Mouse (Mus musculus) adipocyte (in vitro differentiated cells): ENCODE results near the gene Nrip3.
A peak's percentile ranks its signal among the peaks of the same experiment; 100 is the strongest.

ENCODE experiments used
- DNase-seq: peaks from one replicate; pipeline ENCODE4 v3.0.0-alpha.2; 2016; ENCODE audit warnings: low spot score

Nrip3 gene

DNA sequence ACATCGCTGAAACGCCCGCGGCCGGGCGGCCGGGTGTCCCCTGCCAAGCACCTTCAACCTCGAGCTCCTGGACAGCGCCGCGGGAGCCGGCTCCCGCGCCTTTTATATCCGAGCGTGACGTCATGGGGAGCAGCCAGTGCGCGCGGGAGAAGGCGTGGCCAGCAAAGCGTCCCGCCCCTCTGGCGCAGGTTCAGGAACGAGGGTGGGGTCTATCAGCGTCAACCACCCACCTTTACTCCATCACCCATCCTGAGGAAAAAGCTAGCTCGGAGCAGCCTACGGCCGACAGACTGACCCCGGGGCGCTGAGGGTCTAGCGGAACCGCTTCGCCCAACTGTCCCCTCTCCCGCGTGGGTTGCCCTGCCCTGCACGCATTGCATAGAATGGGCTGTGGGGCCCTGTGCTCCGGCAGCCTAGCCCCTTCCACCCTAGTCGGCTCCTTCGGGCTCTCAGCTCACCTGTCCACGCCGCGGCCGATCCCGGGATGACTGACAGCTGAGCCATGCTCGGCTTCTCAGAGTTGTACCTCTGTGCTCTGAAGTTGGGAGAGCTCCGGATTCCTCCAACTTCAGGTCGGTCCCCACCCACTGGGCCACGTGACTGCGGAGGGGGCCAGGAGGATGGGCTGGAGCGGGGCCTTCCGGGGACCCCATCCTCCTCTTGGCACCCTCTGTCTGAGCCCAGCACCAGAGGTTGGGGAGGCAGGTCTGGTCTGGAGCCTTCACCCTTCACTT, at the start of gene Nrip3:
TSS of gene Nrip3 (minus strand) at position 556 of the 734 bp plus-strand sequence.
- DNase-seq, result no peak

GRCm38 (mm10) chr7:109831376-109831775, 49.6 kb upstream of the Nrip3 start:
- DNase-seq, result no peak

DNA sequence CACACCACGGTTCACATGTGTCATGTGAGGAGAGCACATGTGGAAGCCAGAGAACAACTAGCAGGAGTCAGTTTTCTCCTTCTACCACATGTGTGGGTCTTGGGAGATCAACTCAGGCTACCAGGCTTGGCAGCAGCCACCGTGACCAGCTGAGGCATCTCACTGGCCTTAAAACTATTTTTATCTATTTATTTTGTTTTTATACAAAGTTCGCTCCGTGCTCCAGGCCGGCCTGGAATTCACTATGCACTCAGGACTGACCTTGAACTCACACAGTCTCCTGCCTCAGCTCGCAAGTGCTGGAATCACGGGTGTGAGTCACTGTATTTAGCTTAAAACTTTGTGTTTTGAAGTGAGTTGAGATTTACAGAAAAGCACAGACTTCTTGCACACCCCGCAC, 45.1 kb upstream of the Nrip3 start:
- DNase-seq, result no peak

DNA sequence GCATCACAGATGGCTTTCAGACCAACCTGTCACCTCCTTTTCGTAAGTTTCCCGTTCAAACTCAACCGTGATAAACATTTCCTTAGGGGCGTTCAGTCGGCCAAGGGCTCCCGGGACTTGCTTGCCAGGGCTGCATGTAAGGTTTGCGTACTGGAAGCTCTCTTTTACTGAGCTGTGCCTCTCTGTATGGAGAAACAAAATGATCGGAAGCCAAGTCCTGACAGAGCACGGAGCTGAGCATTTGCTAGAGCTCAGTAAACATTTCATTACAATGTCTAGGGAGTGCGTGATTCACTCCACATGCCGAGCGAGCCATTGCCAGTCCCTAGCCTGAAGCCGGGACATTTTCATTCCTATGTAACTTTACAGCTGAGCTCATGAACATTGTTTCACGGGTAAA, 43.5 kb upstream of the Nrip3 start:
- no peak for DNase-seq

DNA sequence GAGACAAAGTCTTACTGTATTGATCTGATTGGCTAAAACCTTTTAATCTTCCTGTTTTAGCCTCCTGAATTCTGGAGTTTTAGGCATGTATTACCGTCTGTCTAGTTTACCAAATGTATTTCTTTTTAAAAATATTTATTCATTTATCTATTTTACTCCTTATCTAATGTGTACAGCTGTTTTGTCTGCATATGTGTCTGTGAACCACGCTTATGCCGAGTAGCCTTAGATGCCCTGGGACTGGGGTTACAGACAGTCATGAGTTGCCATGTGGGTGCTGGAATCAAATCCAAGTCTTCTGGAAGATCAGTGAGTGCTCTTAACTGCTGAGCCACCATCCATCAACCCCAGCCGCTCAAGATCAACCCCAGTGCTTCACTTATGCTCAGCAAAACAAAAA, 36.8 kb upstream of the Nrip3 start:
- no peak for DNase-seq

DNA sequence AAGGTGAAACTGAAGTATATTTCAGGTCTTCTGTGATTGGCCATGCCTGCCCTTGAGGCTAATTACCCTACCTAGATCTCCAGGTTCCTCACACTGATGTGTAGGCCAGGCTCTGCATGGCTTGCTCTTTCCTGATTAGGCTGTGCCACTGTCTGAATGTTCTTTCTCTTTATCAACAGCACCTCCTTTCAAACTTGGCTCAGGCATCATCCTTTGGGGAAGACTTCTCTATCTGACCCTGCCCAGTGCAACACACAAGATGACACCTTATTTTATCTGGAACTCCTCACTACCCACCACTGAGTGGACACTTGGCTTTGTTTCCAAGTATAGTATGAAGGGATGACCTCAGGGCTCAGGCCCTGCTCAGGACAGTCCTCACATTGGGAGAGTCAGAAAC, 36.1 kb upstream of the Nrip3 start:
- DNase-seq, result no peak

DNA sequence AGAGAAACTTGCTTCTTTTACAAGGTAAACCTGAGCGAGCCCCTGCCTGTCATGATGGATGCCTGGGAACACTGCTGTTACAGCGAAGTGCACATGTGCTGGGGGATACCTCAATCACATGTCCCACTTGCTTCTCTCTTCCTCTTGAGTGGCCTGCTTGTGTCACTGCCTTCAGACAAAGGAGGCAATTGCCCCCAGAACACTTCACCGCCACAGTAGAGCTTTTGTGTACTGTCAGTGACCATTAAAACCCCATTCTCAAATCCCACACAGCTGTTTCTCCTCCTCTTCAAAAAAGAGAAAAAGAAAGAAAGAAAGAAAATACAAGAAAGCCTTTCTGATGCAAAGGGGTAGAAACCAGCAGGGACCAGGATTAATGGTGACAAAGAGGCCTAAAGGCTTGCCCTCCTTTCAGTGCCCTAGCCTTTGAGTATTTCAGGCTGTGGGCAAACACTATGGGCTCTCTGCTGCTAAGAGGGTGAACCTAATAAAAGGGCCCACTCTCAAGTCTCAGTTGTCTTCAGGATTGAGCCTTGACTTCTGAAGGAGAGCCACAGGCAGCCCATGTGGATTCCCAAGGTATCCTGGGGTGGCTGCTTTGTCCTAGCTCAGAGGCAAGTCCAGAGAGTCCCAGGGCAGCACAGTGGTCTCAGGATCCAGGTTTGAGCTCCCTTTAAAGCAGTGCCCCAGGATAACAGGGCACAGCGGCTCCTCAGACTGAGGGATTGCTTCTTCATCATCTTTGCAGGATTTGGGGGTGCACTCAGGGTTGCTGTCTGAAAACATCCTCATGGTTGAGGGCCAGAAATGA, 31.7 kb upstream of the Nrip3 start:
- DNase-seq, result no peak

DNA sequence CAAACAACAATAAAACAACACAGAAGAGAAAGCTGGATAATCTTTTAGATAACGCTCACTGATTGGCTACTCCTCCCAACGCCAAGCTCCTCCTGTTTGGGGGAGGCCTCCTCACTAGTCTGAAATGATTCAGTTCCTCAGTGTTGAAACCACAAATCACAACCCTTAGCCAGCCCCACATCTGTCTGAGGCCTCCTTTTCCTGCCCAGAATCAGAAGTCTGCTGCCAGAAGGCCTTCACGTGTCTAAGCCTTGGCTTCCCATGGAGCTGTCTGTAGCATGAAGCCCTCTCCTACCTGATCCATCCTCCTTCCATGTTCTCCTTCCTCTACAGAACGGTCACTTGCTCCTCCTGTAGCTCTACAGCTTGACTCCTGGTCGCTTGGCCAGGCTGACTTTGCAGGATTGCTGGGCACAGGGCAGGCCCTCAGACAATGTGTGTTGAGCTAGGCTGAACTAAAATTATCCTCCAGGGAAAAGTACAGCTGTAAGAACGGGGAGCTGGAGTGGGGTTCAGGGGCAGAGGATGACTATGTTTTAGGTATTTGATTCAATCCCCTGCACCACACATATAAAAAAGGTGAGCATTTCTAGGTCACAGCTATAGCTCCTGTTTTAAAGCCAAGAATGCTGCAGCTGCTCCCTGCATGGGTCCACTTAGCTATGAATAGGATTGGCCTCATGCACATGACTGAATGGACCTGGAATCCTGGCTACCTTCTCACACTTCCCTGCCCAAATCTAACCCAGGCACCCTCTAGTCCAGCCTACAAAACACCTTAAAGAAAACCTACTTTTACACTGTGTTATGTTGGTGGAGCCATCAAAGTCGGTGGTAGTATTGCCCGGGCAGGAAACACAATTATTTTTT, 26.0 kb upstream of the Nrip3 start:
- DNase-seq, result peak; percentile 8

GRCm38 (mm10) chr7:109804843-109805242, 23.0 kb upstream of the Nrip3 start:
- DNase-seq, result no peak

- DNase-seq, result peak; percentile 21
Measured at GRCm38 (mm10) chr7:109804355-109804754, 22.5 kb upstream of the Nrip3 start.

DNA sequence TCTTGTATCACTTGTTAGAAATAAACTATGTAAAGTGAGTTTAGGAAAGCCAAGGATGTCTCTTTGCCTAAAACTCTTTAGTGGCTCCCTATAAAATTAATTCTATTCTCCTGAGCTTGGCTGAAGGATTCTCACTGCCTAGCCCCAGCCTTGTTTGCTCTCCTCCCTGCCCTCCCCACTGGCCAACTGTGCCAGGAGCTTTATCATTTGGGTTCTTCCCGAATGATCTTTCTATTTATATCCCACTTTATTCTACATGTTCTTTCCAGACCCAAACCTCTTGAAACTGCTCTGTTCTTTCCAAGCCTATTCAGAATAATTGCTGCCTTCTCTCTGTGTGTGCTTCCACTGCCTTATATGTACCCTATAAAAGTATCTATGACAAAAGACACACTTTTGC, 21.7 kb upstream of the Nrip3 start:
- DNase-seq, result no peak

DNA sequence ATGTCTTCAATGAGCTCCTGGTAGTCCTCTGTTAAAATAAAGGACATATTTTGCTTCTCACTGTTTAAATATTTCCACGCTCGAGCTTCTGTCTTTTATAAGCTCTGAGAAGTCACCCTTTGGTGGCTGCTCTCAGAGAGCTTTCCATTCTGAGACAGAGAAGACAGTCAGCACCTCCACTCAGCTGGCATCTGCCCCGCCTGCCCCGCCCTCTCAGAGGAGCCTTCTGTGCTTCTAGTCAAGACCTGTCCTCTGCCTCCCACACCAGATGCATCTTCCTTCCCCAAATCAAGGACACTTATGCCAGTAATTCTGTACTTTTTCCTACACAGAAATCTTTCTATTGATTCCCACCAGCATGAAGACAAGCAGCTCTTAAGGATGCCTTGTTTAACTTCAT, 18.8 kb upstream of the Nrip3 start:
- no peak for DNase-seq

- DNase-seq, result no peak
Measured at GRCm38 (mm10) chr7:109799168-109799567, 17.3 kb upstream of the Nrip3 start.

DNA sequence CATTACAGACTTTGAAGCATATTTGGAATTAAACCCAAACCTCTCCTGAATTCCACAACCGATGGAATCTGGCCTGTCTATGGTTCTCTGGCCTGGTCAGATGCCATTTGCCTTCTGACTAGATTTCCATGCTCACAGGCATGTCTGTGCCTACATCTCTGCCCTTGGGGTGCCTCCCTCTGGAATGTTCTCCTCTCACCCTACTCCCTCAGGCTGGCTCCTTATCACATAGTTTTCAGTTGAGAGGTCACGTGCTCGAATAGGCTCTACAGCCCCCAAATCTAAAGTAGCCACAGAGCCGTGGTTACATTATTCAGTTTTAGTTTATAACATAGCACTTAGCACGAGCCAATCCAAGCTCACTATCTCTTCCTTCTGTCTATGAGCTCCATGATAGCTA, 13.7 kb upstream of the Nrip3 start:
- DNase-seq, result no peak

DNA sequence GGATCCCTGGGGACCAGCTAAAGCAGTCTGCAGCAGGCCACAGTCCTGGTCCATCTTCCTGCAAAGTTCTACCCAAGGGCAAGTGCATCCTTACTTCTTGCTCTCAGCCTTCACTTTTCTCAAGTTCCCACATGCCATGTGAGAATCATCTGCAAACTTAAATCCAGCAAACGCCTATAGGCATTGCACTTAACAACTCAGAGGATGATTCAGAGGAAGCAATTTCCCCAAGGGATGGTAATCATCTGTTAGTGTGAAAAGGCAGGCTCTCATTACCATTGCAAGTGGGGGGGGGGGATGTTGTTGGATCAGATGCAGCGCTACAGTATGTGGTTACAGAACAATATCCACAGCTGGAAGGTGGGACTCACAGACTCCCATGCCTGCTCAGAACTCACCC, 12.7 kb upstream of the Nrip3 start:
- no peak for DNase-seq

GRCm38 (mm10) chr7:109792759-109793158, 10.9 kb upstream of the Nrip3 start:
- DNase-seq, result peak; percentile 44

GRCm38 (mm10) chr7:109790818-109791217, 9.0 kb upstream of the Nrip3 start:
- no peak for DNase-seq

GRCm38 (mm10) chr7:109787860-109788259, 6.0 kb upstream of the Nrip3 start:
- no peak for DNase-seq

- no peak for DNase-seq
Measured at GRCm38 (mm10) chr7:109783281-109783680, 1.5 kb upstream of the Nrip3 start.

- no peak for DNase-seq
Measured at GRCm38 (mm10) chr7:109781087-109781469, 747 bp downstream of the Nrip3 start.

- no peak for DNase-seq
Measured at GRCm38 (mm10) chr7:109772251-109772650, 9.6 kb downstream of the Nrip3 start.

DNA sequence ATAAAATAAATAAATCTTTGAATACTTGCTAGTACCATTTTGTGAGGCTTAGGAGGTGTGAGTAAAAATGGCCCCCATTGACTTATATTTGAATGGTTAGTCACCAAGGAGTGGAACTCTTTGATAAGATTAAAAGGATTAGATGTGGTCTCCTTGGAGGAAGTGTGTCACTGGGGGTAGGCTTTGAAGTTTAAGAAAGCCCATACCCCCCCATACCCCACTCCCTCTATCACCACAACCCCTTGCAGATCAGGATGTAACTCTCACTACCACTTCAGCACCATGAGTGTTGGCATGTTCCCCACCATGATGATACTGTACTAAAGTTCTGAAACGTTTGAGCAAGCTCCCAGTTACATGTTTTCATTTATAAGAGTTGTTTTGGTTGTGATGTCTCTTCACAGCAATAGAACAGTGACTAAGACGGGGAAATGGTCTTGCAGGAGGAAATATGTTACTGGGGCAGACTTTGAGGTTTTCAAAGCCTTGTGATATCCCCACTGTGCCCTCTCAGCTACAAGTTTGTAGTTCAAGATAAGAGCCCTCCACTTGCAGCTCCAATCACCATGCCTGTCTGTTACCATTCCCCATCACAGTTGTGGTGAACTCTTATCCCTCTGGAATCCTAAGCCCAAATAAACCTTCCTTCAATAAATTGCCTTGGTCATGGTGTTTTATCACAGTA, 13.0 kb downstream of the Nrip3 start:
- DNase-seq, result no peak
